Mouse (Mus musculus) E14TG2a.4 (cell line): ENCODE measurements around the gene Hacd1.

Experiments
- CTCF ChIP-seq: conservative IDR thresholded peaks from 2 replicates; pipeline ENCODE4 v1.5.1; 2014; ENCODE audit warnings: low read length
- NANOG ChIP-seq: IDR thresholded peaks from 2 replicates; pipeline ENCODE4 v1.6.1; 2014; ENCODE audit warnings: borderline replicate concordance, low read length, mixed read lengths
- POU5F1 ChIP-seq: IDR thresholded peaks from 2 replicates; pipeline ENCODE4 v1.6.1; 2014; ENCODE audit warnings: low read length, borderline replicate concordance

DNA sequence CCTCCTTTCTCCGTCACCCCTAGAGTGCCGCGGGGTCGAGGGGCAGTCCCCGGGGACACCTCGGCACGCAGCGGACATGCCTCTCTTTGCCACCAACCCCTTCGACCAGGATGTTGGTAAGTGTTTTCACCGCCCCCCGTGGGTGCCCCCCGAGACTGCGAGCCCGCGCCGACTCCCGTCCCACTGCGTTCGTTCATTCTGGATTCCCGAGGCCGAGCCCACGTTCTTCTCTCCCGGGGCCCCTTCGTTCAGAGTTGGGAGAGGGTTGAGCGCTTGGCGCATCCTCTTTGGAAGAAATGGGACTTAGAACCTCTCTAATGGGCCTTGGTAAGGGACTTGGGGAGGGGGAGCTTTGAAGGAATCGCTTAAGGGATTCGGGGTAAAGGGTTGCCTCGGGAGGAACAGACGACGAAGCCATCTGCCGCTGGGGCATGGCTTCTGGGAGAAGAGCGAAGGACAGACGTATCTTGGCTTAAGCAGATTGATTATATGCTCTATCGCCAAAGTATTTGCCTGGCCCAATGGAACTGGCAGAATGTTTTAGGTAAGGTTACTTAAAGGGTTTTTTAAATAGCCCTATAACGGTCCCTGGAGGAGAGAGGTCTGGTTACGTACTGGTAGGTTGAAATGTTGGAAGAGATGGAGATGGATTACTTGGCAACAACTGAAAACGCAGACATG is 18.4 kb upstream of the Hacd1 start:
- TF ChIP-seq CTCF, result no peak
- TF ChIP-seq POU5F1, result no peak
- TF ChIP-seq NANOG, result no peak
